In genomic region chr15:32437654-32438053, GRCm38 (mm10) we compare ENCODE assay signal across 8 mouse cellular contexts.
A peak's percentile ranks its signal among the peaks of the same experiment; 100 is the strongest.
DNase-seq lines count a peak whose midpoint lies in the region; ATAC-seq lines count a peak whose summit lies in the region.

No protein-coding gene starts in this region.

- H3K27me3 ChIP-seq in forebrain, embryonic 12.5 days: no peaks in the 10 kb centered on the region

- peaks cover 11% of the 10 kb centered on the region for H3K4me1 ChIP-seq in forebrain, embryonic 12.5 days

- no peaks in the 10 kb centered on the region for H3K9me3 ChIP-seq in forebrain, embryonic 12.5 days

- H3K4me2 ChIP-seq in forebrain, embryonic 12.5 days: no peak overlapping the region

- no peaks in the 10 kb centered on the region for H3K36me3 ChIP-seq in forebrain, embryonic 12.5 days (replicated peaks)

- intact Hi-C loops in heart, postnatal 36 days (cut with DNase I): loop anchor here (1.0 to 5.0 kb wide), 3 partner anchors 130 to 280 kb away; no protein-coding TSS in a partner anchor

- no peak overlapping the region for H3K9ac ChIP-seq in forebrain, embryonic 12.5 days

- H3K4me3 ChIP-seq in forebrain, embryonic 12.5 days (replicated peaks): no peak overlapping the region

- WGBS in forebrain, embryonic 12.5 days: 26% methylated on average over 6 of the region's 6 CpGs

- no peak overlapping the region for H3K27ac ChIP-seq in forebrain, embryonic 12.5 days

- DNase-seq in MN1 (ENCODE audit: low spot score): peak; percentile 15
- peak; percentile 91 for DNase-seq in brain, adult 2 months (ENCODE audit: low read depth, low spot score)
- peak; percentile 76 to 79 for DNase-seq in heart, postnatal 36 days
- DNase-seq in layer of hippocampus, adult 9-11 months: peak; percentile 52
- DNase-seq in lung, postnatal 36 days: peak; percentile 83
- peak; percentile 55 to 57 for DNase-seq in right cerebral cortex, postnatal 36 days (ENCODE audit: low spot score in 2 of 2)

- ATAC-seq in forebrain, embryonic 12.5 days (ENCODE audit: low FRiP score): peak; percentile 77
- ATAC-seq in activated CD4-positive, CD25-positive, alpha-beta regulatory T cell, adult 4 months: no peak

Comparison
In these comparisons a context has a peak if more than half of its experiments do, and no peak if none do; other contexts are left out.
1. DNase-seq: peak in every context shown above with its lines; median percentile 91 in brain, adult 2 months; 83 in lung, postnatal 36 days; 78 in heart, postnatal 36 days; 56 in right cerebral cortex, postnatal 36 days; 52 in layer of hippocampus, adult 9-11 months; 15 in MN1.